Mouse (Mus musculus): ENCODE measurements around the gene Prnd. TPM values are rescaled to one million over a fixed set of nuclear protein-coding genes. Genes with fewer than 3 reads are reported as not detected.
A peak's percentile ranks its signal among the peaks of the same experiment; 100 is the strongest.

The Prnd gene
- polyA plus RNA-seq, 1 experiment from 2014 or later = 9.5 TPM

GRCm38 (mm10) chr2:131941501-131941900, 9.2 kb upstream of the Prnd start:
- WGBS = 79% methylated on average over 6 of the region's 6 CpGs
- no peak overlapping the region for H3K4me3 ChIP-seq (replicated peaks)

GRCm38 (mm10) chr2:131944370-131944769, 6.3 kb upstream of the Prnd start:
- WGBS = 9% methylated on average over 1 of the region's 1 CpGs
- Histone ChIP-seq H3K9me3 (replicated peaks) (no peaks in the 10 kb centered on the region), H3K27ac (replicated peaks) (no peak overlapping the region), H3K9ac (replicated peaks) (no peak overlapping the region), H3K27me3 (replicated peaks) (no peaks in the 10 kb centered on the region), H3K4me1 (no peaks in the 10 kb centered on the region), H3K36me3 (no peaks in the 10 kb centered on the region), H3K4me2 (no peak overlapping the region), H3K4me3 (replicated peaks) (no peak overlapping the region)
- no peak for ATAC-seq (ENCODE audit: low FRiP score)

More at GRCm38 (mm10) chr2:131941501-131941900, 9.2 kb upstream of the Prnd start:
- Histone ChIP-seq H3K9me3 (replicated peaks) (no peaks in the 10 kb centered on the region), H3K27me3 (replicated peaks) (no peaks in the 10 kb centered on the region), H3K4me1 (no peaks in the 10 kb centered on the region), H3K9ac (replicated peaks) (no peak overlapping the region), H3K4me2 (no peak overlapping the region), H3K27ac (replicated peaks) (no peak overlapping the region), H3K36me3 (peaks cover 14% of the 10 kb centered on the region)
- no peak for ATAC-seq (ENCODE audit: low FRiP score)

- ATAC-seq (ENCODE audit: low FRiP score) = no peak
- Histone ChIP-seq H3K4me1 (0 out of 2 replicates have a peak, but pooled peaks cover 4% of the 10 kb centered on the region), H3K4me2 (no peak overlapping the region), H3K27me3 (replicated peaks) (no peaks in the 10 kb centered on the region), H3K36me3 (no peaks in the 10 kb centered on the region), H3K27ac (replicated peaks) (no peak overlapping the region), H3K9ac (replicated peaks) (no peak overlapping the region), H3K4me3 (replicated peaks) (no peak overlapping the region), H3K9me3 (replicated peaks) (no peaks in the 10 kb centered on the region)
- 84% methylated on average over 8 of the region's 8 CpGs for WGBS
These were observed 5.4 kb upstream of the Prnd start for GRCm38 (mm10) chr2:131945225-131945624.

GRCm38 (mm10) chr2:131945765-131946164, 4.9 kb upstream of the Prnd start:
- WGBS = 86% methylated on average over 6 of the region's 6 CpGs
- Histone ChIP-seq H3K27me3 (replicated peaks) (no peaks in the 10 kb centered on the region), H3K4me3 (replicated peaks) (no peak overlapping the region), H3K9me3 (replicated peaks) (no peaks in the 10 kb centered on the region), H3K36me3 (no peaks in the 10 kb centered on the region), H3K27ac (replicated peaks) (no peak overlapping the region), H3K4me1 (peaks cover 9% of the 10 kb centered on the region; the same call in 1 of the 2 replicates), H3K4me2 (no peak overlapping the region), H3K9ac (replicated peaks) (no peak overlapping the region)
- ATAC-seq (ENCODE audit: low FRiP score) = no peak

DNA sequence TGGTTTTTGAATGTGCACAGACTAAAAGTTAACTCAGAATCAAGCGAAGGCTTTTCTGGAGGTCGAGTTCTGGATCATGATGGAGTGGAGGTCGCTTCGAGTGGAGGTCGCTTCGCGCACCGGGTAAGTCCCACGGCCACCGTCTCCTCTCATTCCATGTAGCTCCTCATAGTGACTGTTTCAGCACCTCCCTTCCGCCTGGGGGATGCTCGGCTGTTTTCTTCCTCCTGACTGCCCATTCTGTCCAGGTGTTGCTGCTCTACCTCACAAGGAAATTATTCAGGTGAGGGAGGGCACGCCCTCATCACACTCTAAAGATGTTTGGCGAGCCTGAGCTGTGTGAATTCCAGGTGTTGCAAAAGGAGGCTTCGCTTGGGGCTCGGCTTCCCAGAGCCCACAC, 4.3 kb upstream of the Prnd start:
- H3K9me3 ChIP-seq (replicated peaks) = no peaks in the 10 kb centered on the region
- no peak overlapping the region for H3K27ac ChIP-seq (replicated peaks)
- no peak for ATAC-seq (ENCODE audit: low FRiP score)
- H3K27me3 ChIP-seq (replicated peaks) = no peaks in the 10 kb centered on the region
- no peaks in the 10 kb centered on the region for H3K36me3 ChIP-seq
- WGBS = 92% methylated on average over 16 of the region's 16 CpGs
- H3K4me1 ChIP-seq = peaks cover 11% of the 10 kb centered on the region; the same call in 1 of the 2 replicates
- no peak overlapping the region for H3K4me3 ChIP-seq (replicated peaks)
- H3K9ac ChIP-seq (replicated peaks) = no peak overlapping the region
- H3K4me2 ChIP-seq = no peak overlapping the region

DNA sequence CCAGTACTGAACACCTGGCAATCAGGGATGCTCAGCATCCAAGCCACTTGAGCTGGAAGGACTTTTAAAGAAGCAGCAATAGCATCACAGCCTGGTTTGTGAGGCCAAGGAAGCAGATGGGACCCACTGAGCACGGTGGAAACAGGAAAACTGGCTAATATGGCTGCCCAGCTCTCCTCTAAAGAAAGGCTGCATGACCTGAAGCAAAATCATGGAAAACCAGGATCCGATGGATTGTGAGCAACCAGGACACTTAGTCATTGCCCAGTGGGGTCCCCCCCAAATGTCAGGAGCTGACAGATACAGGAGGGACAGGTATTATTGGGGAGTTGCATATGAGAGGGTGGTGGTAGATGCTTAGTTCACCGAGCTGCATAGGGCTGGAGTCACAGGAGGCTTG, 2.5 kb upstream of the Prnd start:
- 86% methylated on average over 3 of the region's 3 CpGs for WGBS

GRCm38 (mm10) chr2:131948916-131949639, 1.6 kb upstream of the Prnd start:
- ATAC-seq (ENCODE audit: low FRiP score) = no peak
- 81% methylated on average over 11 of the region's 11 CpGs for WGBS
- Histone ChIP-seq H3K27me3 (replicated peaks) (peaks cover 23% of the 10 kb centered on the region), H3K4me3 (replicated peaks) (no peak overlapping the region), H3K4me1 (peaks cover 19% of the 10 kb centered on the region; the same call in 1 of the 2 replicates), H3K9me3 (replicated peaks) (no peaks in the 10 kb centered on the region), H3K27ac (replicated peaks) (no peak overlapping the region), H3K4me2 (no peak overlapping the region), H3K9ac (replicated peaks) (no peak overlapping the region), H3K36me3 (no peaks in the 10 kb centered on the region)

More for the DNA sequence above, 2.5 kb upstream of the Prnd start:
- Histone ChIP-seq H3K27me3 (replicated peaks) (peaks cover 15% of the 10 kb centered on the region), H3K9ac (replicated peaks) (no peak overlapping the region), H3K27ac (replicated peaks) (no peak overlapping the region), H3K4me1 (peaks cover 18% of the 10 kb centered on the region; the same call in 1 of the 2 replicates), H3K4me2 (no peak overlapping the region), H3K4me3 (replicated peaks) (no peak overlapping the region), H3K36me3 (no peaks in the 10 kb centered on the region), H3K9me3 (replicated peaks) (no peaks in the 10 kb centered on the region)
- no peak for ATAC-seq (ENCODE audit: low FRiP score)

DNA sequence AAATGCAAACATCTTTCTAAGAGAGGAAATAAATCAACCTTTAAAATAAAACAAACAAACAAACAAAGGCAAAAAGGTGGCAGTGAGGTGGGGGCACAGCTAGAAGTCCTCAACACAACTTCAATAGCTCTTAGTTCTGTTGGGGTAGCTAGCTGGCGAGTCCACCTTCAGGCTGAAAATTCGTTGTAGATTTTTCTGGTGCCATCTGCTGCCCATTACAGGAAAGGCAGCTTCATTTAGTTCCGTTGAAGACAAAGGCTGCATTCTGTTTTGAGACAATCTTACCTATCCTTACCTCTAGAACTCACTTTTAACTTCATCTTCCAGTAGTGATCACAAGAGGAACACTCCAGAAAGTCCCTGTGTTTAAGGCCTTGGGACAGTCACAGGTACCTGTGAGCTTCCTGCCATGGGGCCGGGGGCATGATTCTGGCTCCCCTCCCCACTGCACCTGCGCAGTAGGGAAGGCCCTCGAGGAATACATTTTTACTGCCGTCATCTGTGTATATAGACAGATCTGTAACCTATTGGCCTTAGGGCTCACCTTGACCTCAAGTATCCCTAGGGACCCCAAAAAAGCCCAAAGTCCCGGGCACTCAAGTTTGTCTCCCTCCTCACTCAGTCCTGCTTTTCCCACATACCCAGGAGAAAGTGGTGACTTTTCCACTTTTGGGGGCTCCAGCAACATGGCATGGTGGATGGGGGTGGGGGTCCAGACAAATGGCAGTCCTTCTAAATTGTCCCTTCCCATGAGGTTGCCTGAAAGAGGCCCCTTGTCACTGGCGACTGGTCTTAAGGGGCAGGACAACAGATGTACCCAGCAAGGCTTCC, 679 bp upstream of the Prnd start:
- Histone ChIP-seq H3K27ac (replicated peaks) (no peak overlapping the region), H3K4me2 (0 out of 2 replicates have a peak overlapping the region, but pooled peaks have one; percentile 2), H3K4me1 (peaks cover 22% of the 10 kb centered on the region; the same call in 1 of the 2 replicates), H3K36me3 (no peaks in the 10 kb centered on the region), H3K9ac (replicated peaks) (no peak overlapping the region), H3K9me3 (replicated peaks) (no peaks in the 10 kb centered on the region), H3K27me3 (replicated peaks) (peaks cover 27% of the 10 kb centered on the region), H3K4me3 (replicated peaks) (no peak overlapping the region)
- ATAC-seq (ENCODE audit: low FRiP score) = peak; percentile 64; the same call in 1 of the 2 replicates
- 49% methylated on average over 9 of the region's 9 CpGs for WGBS

GRCm38 (mm10) chr2:131952456-131952855, 1.8 kb downstream of the Prnd start:
- peaks cover 30% of the 10 kb centered on the region for H3K27me3 ChIP-seq (replicated peaks)
- peaks cover 29% of the 10 kb centered on the region for H3K4me1 ChIP-seq
- WGBS = 50% methylated on average over 2 of the region's 2 CpGs
- no peak overlapping the region for H3K9ac ChIP-seq (replicated peaks)
- H3K27ac ChIP-seq (replicated peaks) = no peak overlapping the region
- ATAC-seq (ENCODE audit: low FRiP score) = no peak
- H3K36me3 ChIP-seq = no peaks in the 10 kb centered on the region
- H3K4me2 ChIP-seq = peak overlapping the region; percentile 43; the same call in 1 of the 2 replicates
- H3K9me3 ChIP-seq (replicated peaks) = no peaks in the 10 kb centered on the region
- H3K4me3 ChIP-seq (replicated peaks) = no peak overlapping the region

DNA sequence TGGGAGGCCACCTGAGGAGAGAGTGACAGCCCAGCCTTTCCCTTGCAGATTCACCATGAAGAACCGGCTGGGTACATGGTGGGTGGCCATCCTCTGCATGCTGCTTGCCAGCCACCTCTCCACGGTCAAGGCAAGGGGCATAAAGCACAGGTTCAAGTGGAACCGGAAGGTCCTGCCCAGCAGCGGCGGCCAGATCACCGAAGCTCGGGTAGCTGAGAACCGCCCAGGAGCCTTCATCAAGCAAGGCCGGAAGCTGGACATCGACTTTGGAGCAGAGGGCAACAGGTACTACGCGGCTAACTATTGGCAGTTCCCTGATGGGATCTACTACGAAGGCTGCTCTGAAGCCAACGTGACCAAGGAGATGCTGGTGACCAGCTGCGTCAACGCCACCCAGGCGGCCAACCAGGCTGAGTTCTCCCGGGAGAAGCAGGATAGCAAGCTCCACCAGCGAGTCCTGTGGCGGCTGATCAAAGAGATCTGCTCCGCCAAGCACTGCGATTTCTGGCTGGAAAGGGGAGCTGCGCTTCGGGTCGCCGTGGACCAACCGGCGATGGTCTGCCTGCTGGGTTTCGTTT, 2.4 kb downstream of the Prnd start:
- ATAC-seq (ENCODE audit: low FRiP score) = no peak
- no peak overlapping the region; the same call in 1 of the 2 replicates for H3K4me3 ChIP-seq (replicated peaks)
- WGBS = 19% methylated on average over 29 of the region's 29 CpGs

DNA sequence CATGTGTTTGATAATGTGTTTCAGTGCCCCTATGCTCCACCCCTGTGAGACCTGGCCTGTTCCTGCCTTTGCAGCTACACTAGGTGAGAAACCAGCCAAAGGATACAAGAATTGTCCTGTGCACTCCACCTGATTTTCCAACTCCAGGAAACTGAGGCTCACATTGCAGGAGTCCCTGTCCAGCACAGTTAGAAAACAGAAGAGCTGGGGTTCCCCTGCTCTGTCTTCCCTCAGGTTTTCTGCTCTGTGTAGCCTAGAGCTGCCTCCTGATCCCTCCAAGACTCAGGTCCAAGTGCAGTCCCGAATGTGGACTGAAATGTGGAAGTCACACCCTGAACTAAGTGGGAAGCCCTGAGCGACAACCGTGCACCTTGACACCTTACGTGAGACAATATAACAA, 3.0 kb downstream of the Prnd start:
- 0 out of 2 replicates have a peak overlapping the region, but pooled peaks have one; percentile 43 for H3K4me2 ChIP-seq
- 92% methylated on average over 4 of the region's 4 CpGs for WGBS
- H3K36me3 ChIP-seq = no peaks in the 10 kb centered on the region
- H3K27me3 ChIP-seq (replicated peaks) = peaks cover 30% of the 10 kb centered on the region
- no peak for ATAC-seq (ENCODE audit: low FRiP score)
- H3K9me3 ChIP-seq (replicated peaks) = no peaks in the 10 kb centered on the region
- no peak overlapping the region for H3K4me3 ChIP-seq (replicated peaks)
- peaks cover 29% of the 10 kb centered on the region for H3K4me1 ChIP-seq
- no peak overlapping the region for H3K9ac ChIP-seq (replicated peaks)
- H3K27ac ChIP-seq (replicated peaks) = no peak overlapping the region

More for the DNA sequence above, 2.4 kb downstream of the Prnd start:
- Histone ChIP-seq H3K4me1 (peaks cover 29% of the 10 kb centered on the region), H3K9ac (replicated peaks) (no peak overlapping the region), H3K9me3 (replicated peaks) (no peaks in the 10 kb centered on the region), H3K27ac (replicated peaks) (no peak overlapping the region), H3K27me3 (replicated peaks) (peaks cover 30% of the 10 kb centered on the region), H3K36me3 (no peaks in the 10 kb centered on the region), H3K4me2 (peak overlapping the region; percentile 43)
